Mouse (Mus musculus) liver, embryonic 16.5 days (tissue): ENCODE results near the gene Lrg1. TPM values are rescaled to one million over a fixed set of nuclear protein-coding genes. Genes with fewer than 3 reads are reported as not detected.

Experiments
- ATAC-seq: fragments of 200-750 bp; cut with Nextera tagmentation; 2 replicates; pipeline ENCODE4 v1.8.0; 2017; ENCODE audit warnings: low read depth, mild to moderate bottlenecking, moderate number of reproducible peaks, moderate library complexity
- H3K27ac ChIP-seq: fragments of 300-500 bp; sonication (generic); 2 replicates; pipeline ENCODE4 v1.5.1; 2014; ENCODE audit warnings: mild to moderate bottlenecking, low read length
- H3K27me3 ChIP-seq: fragments of 300-500 bp; sonication (generic); 2 replicates; pipeline ENCODE4 v1.6.1; 2014; ENCODE audit warnings: low read depth, low read length, mixed read lengths; ENCODE audit not compliant: control insufficient read depth, insufficient read depth
- H3K36me3 ChIP-seq: fragments of 300-500 bp; sonication (generic); 2 replicates; pipeline ENCODE4 v1.6.1; 2014; ENCODE audit warnings: mild to moderate bottlenecking; ENCODE audit not compliant: control insufficient read depth, insufficient read depth
- H3K4me1 ChIP-seq: fragments of 300-500 bp; sonication (generic); 2 replicates; pipeline ENCODE4 v1.6.1; 2014; ENCODE audit warnings: low read depth, low read length, mixed read lengths; ENCODE audit not compliant: control insufficient read depth
- H3K4me2 ChIP-seq: fragments of 300-500 bp; sonication (generic); 2 replicates; pipeline ENCODE4 v1.6.1; 2014; ENCODE audit warnings: low read depth, low read length, mixed read lengths
- H3K4me3 ChIP-seq: fragments of 300-500 bp; sonication (generic); 2 replicates; pipeline ENCODE4 v1.5.1; 2014; ENCODE audit warnings: low read depth, mild to moderate bottlenecking, low read length
- H3K9ac ChIP-seq: fragments of 300-500 bp; sonication (generic); 2 replicates; pipeline ENCODE4 v1.6.1; 2014; ENCODE audit warnings: low read depth, low read length
- H3K9me3 ChIP-seq: fragments of 300-500 bp; sonication (generic); replicated peaks from 2 replicates; pipeline ENCODE4 v1.6.1; 2016; ENCODE audit warnings: low read length; ENCODE audit not compliant: control insufficient read depth
- WGBS: fragments of 180-500 bp; shearing (Covaris S2); extraction: QIAGEN DNeasy Blood & Tissue Kit; methylation state at CpG from one replicate; pipeline ENCODE4 v1.1.7; 2014; ENCODE audit not compliant: insufficient replicate concordance; 5-methylcytosine and 5-hydroxymethylcytosine counted together
- polyA plus RNA-seq: library from polyadenylated mRNA; unstranded; fragments of >200 nt; fragmentation: Nextera tagmentation; extraction: Ambion mirVana; gene quantifications from 2 replicates; pipeline ENCODE4 v1.2.1, GENCODE M21; 2015

The Lrg1 gene
- polyA plus RNA-seq, result 4.3 and 6.2 TPM in 2 replicates

GRCm38 (mm10) chr17:56121826-56122225 is at the start of gene Lrg1:
TSS of gene Lrg1 (minus strand) at chr17:56122001.
- Histone ChIP-seq H3K9ac (no peak within 1 kb of the TSS; the same call in 1 of the 2 replicates), H3K4me1 (peaks cover 9% of the 10 kb centered on the region), H3K36me3 (no peaks in the 10 kb centered on the region), H3K27me3 (peaks cover 39% of the 10 kb centered on the region), H3K9me3 (no peaks in the 10 kb centered on the region; the same call in 1 of the 2 replicates), H3K4me2 (no peak within 1 kb of the TSS), H3K27ac (no peak within 1 kb of the TSS), H3K4me3 (no peak within 1 kb of the TSS; the same call in 1 of the 2 replicates)
- WGBS, result 26% methylated on average over 2 of the region's 2 CpGs
- ATAC-seq, result no peak

GRCm38 (mm10) chr17:56171456-56171855 is 49.7 kb upstream of the Lrg1 start:
- no peak for ATAC-seq
- H3K36me3 ChIP-seq, result peaks cover 3% of the 10 kb centered on the region
- WGBS, result 62% methylated on average over 9 of the region's 9 CpGs
- H3K27me3 ChIP-seq, result no peaks in the 10 kb centered on the region
- H3K4me1 ChIP-seq, result peaks cover 7% of the 10 kb centered on the region
- no peak overlapping the region for H3K4me3 ChIP-seq
- no peak overlapping the region for H3K4me2 ChIP-seq
- H3K9ac ChIP-seq, result no peak overlapping the region
- H3K9me3 ChIP-seq, result no peaks in the 10 kb centered on the region
- H3K27ac ChIP-seq, result no peak overlapping the region

- WGBS, result 59% methylated on average over 10 of the region's 10 CpGs
Observed at GRCm38 (mm10) chr17:56170636-56171035, 48.8 kb upstream of the Lrg1 start.

GRCm38 (mm10) chr17:56169830-56170229 is 48.0 kb upstream of the Lrg1 start:
- Histone ChIP-seq H3K27me3 (no peaks in the 10 kb centered on the region), H3K9me3 (no peaks in the 10 kb centered on the region), H3K4me3 (no peak overlapping the region), H3K27ac (peak overlapping the region; percentile 39; the same call in 1 of the 2 replicates), H3K9ac (no peak overlapping the region), H3K4me1 (peaks cover 7% of the 10 kb centered on the region), H3K4me2 (no peak overlapping the region), H3K36me3 (no peaks in the 10 kb centered on the region)
- 37% methylated on average over 6 of the region's 6 CpGs for WGBS
- peak; percentile 51 for ATAC-seq

More at GRCm38 (mm10) chr17:56170636-56171035, 48.8 kb upstream of the Lrg1 start:
- no peak overlapping the region for H3K4me2 ChIP-seq
- H3K9ac ChIP-seq, result no peak overlapping the region
- H3K4me3 ChIP-seq, result no peak overlapping the region
- H3K4me1 ChIP-seq, result peaks cover 7% of the 10 kb centered on the region
- H3K27me3 ChIP-seq, result no peaks in the 10 kb centered on the region
- no peak for ATAC-seq
- no peaks in the 10 kb centered on the region for H3K9me3 ChIP-seq
- H3K27ac ChIP-seq, result no peak overlapping the region
- no peaks in the 10 kb centered on the region; the same call in 1 of the 2 replicates for H3K36me3 ChIP-seq

- ATAC-seq, result no peak
- WGBS, result 63% methylated on average over 11 of the region's 11 CpGs
- H3K27me3 ChIP-seq, result no peaks in the 10 kb centered on the region
- H3K9ac ChIP-seq, result no peak overlapping the region
- no peaks in the 10 kb centered on the region for H3K9me3 ChIP-seq
- no peak overlapping the region for H3K27ac ChIP-seq
- H3K4me2 ChIP-seq, result no peak overlapping the region
- H3K4me3 ChIP-seq, result no peak overlapping the region
- no peaks in the 10 kb centered on the region for H3K36me3 ChIP-seq
- H3K4me1 ChIP-seq, result peaks cover 25% of the 10 kb centered on the region
Observed at GRCm38 (mm10) chr17:56165671-56166070, 43.9 kb upstream of the Lrg1 start.

- 35% methylated on average over 3 of the region's 3 CpGs for WGBS
- Histone ChIP-seq H3K9ac (no peak overlapping the region), H3K9me3 (no peaks in the 10 kb centered on the region), H3K36me3 (no peaks in the 10 kb centered on the region), H3K4me1 (peaks cover 17% of the 10 kb centered on the region), H3K4me2 (no peak overlapping the region), H3K4me3 (no peak overlapping the region), H3K27ac (no peak overlapping the region), H3K27me3 (no peaks in the 10 kb centered on the region)
- ATAC-seq, result no peak
Observed at GRCm38 (mm10) chr17:56164510-56164909, 42.7 kb upstream of the Lrg1 start.

GRCm38 (mm10) chr17:56163523-56164102 is 41.8 kb upstream of the Lrg1 start:
- Histone ChIP-seq H3K27me3 (no peaks in the 10 kb centered on the region), H3K9ac (peak overlapping the region; percentile 18; the same call in 1 of the 2 replicates), H3K4me1 (peaks cover 17% of the 10 kb centered on the region), H3K9me3 (no peaks in the 10 kb centered on the region), H3K4me2 (no peak overlapping the region), H3K27ac (no peak overlapping the region), H3K36me3 (no peaks in the 10 kb centered on the region), H3K4me3 (no peak overlapping the region)
- 58% methylated on average over 6 of the region's 6 CpGs for WGBS
- no peak for ATAC-seq

- 2% methylated on average over 30 of the region's 30 CpGs for WGBS
- peak within 1 kb of the TSS; percentile 12; the same call in 1 of the 2 replicates for H3K27ac ChIP-seq
- H3K9ac ChIP-seq, result peak within 1 kb of the TSS; percentile 47
Observed at GRCm38 (mm10) chr17:56162231-56162774, 40.5 kb upstream of the Lrg1 start, which contains the start of gene Tnfaip8l1. TSS of gene Tnfaip8l1 (plus strand) at chr17:56162477.

GRCm38 (mm10) chr17:56159729-56160128 is 37.9 kb upstream of the Lrg1 start:
- no peak overlapping the region for H3K4me3 ChIP-seq
- under 1% methylated on average over 9 of the region's 9 CpGs for WGBS
- H3K27ac ChIP-seq, result no peak overlapping the region
- H3K9me3 ChIP-seq, result no peaks in the 10 kb centered on the region
- peaks cover 3% of the 10 kb centered on the region for H3K27me3 ChIP-seq
- no peak for ATAC-seq
- H3K4me1 ChIP-seq, result peaks cover 17% of the 10 kb centered on the region
- H3K9ac ChIP-seq, result no peak overlapping the region
- H3K36me3 ChIP-seq, result no peaks in the 10 kb centered on the region
- no peak overlapping the region for H3K4me2 ChIP-seq

More at GRCm38 (mm10) chr17:56162231-56162774, 40.5 kb upstream of the Lrg1 start, which contains the start of gene Tnfaip8l1:
- Histone ChIP-seq H3K4me2 (peak within 1 kb of the TSS; percentile 79), H3K27me3 (peaks cover 3% of the 10 kb centered on the region; the same call in 1 of the 2 replicates), H3K36me3 (no peaks in the 10 kb centered on the region), H3K4me1 (peaks cover 17% of the 10 kb centered on the region), H3K9me3 (no peaks in the 10 kb centered on the region), H3K4me3 (peak within 1 kb of the TSS; percentile 57)
- ATAC-seq, result peak; percentile 99
